Mouse (Mus musculus) lung, postnatal 25 days (tissue): Measurements from ENCODE around the gene Chmp2b.

ENCODE experiments used
- DNase-seq: peaks from one replicate; pipeline ENCODE4 v3.0.0; 2022; ENCODE audit warnings: low spot score

The Chmp2b gene

DNA sequence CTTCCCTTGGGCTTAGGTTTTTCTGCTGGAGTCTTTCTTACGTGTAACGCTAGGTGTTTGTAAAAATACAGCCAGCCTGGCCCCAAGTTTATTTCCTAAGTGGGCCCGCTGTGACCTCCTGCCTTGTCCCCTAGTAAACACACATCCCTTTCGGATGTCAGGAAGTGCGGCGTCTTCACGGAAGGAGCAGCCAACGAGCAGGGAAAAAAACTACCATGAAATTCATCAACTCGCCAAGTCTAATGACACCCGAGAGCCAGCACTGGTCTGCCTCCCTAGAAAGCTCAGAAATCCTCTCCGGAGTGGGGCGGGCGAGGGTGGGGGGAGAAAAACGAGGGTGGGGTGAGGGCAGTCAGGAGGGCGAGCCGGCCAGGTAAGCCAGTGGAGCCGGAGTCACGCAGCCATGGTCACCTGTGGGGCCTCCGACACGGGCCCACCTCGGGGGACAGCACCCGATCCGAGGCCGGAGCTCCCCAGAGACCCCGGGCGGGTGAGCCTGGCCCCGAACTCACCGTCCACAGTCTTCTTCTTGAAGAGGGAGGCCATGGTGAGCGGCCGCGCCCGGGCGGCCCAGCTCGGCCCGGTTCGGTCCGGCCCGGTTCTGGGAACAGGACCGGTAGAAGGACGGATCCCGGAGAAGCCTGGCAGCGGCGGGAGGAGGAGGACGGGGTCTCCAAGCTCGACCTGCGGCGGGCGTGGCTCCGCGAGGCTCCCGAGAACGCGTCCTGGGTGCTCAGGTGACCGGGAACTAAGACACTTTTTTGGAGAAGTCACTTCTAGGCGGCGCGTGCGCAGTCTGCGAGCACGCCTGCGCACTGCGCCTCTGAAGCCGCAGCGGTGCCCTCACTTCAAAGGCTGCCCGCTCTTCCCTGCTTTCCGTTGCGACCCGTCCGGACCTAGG, at the start of gene Chmp2b:
Gene Chmp2b (minus strand): TSS at position 764 of the 901 bp plus-strand sequence.
- peak; percentile 85 for DNase-seq

DNA sequence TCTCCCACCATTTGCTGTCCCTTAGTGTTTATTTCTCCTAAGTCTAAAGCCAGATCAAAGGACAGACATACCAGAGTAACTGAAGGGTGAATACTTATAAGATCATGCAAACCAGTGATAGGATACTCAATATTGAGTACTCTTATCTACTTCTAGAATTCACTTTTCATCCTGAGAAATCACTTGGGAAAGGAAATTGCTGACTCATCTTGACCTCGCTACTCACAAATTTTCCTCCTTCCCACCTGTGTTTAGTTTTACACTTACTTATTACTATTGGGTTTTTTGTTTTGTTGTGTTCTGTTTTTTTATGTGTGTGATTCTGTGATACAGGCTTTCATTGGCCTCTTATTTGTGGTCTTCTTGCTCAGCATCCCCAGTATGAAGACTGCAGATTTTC, 49.2 kb upstream of the Chmp2b start:
- no peak for DNase-seq

DNA sequence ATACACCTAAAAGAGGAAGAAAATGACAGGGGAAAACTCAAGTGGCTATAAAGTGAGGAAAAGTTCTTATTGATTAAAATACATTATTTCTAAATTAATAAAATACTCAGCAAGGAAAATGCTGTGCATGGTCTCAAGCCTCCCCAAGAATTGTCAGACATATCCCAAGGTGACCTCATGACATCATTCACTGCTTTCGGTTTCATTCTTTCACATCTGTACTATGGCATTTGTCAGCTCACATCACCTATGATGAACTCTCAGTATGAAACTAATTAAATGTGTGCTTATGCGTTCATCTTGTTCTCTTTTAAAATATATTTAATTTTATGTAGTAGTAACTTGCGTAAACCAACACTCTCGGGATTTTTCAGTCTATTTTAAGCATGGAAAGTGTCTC, 38.3 kb upstream of the Chmp2b start:
- DNase-seq, result no peak

DNA sequence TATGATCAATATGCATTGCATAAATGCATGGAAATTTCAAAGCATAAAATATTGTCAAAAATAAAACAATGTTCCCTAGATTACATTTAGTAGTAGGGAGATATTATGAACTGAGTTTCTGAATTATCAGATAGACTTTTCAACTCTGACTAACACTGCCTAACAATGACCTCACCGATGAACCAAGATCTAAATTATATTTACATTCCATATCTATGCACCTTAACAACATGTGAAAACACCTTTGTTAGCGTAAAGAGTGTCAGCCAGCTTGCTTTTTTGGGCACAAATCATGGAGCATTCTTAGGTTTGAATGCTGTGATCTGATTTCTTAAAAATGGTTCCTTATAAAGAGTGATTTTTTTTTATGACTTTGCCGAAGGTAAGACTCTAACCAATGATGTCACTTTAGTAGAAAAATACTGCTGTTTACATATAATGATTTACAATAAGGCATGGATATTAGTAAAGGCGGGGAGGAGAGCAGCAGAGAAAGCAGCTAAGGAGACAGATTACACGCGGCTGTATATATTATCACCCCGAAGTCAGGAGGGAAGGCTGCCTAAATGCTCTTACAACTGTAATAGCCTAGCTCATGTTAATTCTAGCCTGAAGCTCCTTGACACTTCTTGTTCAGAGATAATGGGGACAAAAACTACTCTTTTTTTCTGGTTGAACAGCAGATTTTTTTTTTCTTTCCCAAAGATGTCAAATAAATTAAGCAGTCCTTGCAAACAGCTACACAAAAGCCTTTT, 23.8 kb upstream of the Chmp2b start:
- no peak for DNase-seq

DNA sequence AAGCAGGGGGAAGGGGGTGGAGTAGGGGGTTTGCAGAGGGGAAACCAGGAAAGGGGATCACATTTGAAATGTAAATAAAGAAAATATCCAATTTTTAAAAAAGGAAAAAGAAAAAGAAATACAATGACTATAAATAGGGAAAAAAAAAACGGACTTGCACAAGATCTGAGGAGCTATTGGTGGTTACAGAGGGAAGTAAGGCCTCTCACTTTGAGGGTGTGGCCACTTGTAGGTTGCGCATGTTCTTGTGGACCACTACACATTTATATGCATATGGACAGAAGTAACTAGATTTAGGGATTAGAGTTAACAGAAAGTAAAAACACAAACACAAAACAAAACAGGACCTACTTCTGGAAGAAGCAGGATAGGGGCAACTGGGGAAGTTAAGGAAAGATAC, 23.2 kb upstream of the Chmp2b start:
- no peak for DNase-seq

DNA sequence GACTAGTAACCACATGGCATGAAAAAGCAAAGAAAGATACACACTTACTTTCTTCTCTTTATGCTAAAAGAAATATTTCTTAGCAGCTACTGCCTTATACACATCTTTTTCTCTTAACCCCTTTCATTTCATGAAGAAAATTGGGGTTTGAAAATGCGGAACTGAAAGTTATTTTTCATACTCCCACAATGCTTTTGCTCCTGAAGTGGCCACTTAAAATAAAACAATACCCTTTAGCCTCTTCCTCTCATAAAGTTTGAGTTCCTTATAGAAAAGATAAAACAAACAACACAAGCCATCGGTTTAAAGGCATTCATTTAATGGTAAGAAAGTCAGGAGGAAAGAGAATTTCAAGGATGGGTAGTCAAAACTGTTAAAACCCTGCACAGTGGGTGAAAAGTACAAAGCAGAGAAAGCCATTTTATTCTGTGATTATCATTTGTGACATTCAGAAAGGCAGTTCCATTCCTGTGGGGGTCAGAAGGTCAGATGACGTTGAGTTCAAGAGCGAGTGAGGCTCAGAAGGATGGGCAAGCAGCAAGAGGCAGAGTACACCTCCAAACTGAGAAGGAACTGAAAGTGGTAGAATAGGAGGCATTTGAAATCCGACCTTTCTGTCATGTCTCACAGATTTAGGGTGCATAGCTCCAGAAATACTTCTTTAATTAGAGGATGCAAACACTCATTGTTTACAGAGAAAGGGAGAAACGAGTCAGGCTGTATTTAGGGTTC, 14.9 kb upstream of the Chmp2b start:
- DNase-seq, result no peak

DNA sequence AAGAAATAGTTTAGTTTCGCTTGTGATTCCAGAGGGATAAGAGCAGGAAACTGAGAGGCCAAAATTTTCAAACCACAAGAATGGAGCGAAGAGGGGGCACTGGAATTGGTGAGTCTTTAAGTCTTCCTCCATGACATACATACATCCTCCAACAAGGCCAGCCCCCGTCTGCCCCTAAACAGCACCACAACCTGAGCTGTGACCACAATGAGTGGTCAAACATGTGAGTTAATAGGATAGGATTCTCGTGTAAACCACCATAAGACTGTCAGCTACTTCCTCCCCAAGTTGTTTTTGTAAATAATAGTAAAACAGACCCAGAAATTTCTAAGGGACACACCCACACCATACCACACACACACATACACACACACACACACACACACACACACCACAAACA, 6.3 kb upstream of the Chmp2b start:
- DNase-seq, result no peak

DNA sequence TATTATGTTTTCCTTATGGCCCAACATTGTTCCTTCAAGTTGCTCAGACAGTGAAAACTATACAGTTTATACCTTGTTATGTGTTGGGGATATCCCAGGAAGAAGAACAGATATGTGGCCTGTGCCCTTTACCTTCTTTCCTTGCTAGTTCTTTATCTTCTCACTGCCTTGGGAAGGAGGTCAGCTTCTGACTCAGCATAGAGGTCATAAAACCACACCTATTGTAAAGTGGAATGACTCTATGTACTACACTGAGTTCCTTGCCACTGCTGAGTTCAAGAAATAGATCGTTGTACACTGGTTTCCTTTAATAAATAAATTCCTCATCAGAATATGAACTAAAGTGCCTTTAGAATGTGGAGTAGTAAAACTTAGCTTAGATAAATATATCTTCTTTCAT, 2.4 kb upstream of the Chmp2b start:
- DNase-seq, result no peak

DNA sequence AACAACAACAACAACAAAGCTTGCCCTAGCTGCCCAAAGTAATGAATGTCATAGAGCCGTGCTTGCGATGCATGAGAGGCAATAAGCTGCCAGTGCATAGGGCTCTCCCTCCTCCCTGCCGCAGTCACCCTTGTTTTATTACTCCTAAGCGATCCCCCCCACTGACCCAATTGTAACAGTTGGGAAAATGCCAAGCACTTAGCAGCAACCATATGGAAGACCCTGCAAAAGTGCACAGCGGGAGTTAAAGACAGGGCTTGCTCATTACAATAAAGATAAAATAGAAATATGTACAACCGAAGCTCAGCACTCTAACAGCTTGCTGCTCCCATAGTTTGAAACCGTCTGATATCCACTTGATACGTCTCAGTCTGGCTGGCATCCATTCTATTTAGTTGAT, 1.8 kb upstream of the Chmp2b start:
- DNase-seq, result no peak

DNA sequence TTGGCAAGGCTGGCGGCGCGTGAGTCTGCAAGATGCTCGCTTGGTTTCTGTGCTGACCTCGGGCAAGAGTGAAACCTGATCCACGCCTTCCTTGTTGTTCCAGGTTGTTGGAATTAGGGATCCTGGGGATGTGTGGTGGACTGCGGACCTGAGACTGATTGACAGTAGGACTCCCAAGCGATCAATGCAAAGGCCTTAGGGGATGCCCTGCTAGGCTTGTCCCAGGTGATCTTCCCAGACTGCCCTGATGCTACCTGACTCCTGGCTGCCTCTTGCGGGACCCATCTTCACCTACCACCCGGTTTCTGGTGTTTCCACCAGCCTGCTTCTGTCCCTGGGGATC, 309 bp upstream of the Chmp2b start:
- DNase-seq, result no peak

DNA sequence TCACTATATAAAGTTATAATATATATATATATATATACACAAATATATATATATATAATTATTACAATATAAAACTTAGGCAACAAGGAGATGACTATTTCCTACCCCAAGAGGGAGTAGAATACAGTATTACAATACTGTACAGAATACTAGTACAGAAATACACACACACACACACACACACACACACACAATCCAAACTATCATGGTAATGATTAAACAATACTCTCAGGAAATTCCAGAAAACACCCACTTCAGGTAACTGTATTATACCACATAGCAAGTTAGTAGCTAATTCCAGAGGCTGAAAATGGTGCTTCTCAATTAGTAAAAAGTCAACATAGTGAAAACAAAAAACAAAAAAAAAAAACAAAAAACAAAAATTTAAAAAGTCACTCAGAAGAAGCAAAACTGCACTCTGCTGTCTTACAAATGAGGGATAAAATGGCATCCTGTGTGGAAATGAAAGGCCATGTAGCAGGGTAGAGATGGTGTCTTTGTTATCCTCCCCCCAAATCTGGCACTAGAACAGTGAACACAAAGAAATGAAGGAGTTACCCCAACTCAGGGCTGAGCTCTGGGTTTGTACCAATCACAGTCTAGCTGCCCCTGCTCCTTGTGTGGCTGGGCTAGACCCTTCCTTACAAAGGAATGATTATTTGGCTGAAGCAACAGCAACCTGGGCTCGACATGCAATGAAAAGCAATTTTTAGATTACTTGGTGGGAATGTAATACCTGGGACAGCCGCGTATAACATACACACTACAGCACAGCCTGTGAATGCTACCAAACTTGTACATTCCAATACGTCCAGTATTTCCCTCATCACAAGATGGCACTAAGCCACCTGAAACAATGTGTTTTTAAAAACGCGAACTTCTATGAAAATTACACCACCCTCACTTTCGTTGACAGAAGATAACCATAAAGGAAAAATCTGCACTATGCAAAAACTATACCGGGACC, 1.2 kb downstream of the Chmp2b start:
- no peak for DNase-seq

DNA sequence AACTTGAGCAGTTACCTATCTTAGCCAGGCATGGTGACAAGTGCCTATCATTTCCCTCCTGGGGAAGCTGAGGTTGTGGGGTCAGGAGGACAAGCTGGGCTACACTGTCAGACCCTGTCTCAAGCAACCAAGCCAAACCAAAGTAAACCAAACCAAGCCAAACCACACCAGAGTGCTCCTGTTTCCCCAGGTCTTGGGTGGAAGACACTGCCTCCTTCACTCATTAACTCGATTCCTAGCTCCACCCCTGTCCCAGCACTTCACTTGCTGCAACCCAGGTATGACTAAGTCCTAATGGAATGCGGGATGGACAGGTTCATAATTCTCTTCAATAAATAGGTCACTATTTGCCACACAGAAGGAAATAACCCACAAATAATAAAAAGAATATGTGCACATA, 2.9 kb downstream of the Chmp2b start:
- peak; percentile 34 for DNase-seq

DNA sequence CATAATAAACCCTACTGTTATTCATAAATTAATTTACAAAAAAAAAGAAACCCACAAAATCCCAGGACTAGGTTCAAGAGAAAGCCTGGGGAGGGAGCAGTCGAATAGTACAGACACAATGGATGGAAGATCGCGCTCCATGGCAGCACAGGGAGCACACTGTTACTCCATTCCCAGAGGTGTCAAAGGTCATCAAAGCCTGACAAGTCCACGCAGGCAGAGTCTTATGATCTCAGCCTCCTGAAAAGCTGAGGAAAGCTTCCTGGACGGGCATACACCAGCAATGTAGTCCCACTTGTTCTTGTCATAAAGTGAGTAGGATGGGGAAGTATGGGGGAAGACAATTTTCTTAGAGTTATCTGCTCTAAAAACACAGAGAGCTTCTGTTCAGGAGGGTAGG, 5.2 kb downstream of the Chmp2b start:
- DNase-seq, result no peak

DNA sequence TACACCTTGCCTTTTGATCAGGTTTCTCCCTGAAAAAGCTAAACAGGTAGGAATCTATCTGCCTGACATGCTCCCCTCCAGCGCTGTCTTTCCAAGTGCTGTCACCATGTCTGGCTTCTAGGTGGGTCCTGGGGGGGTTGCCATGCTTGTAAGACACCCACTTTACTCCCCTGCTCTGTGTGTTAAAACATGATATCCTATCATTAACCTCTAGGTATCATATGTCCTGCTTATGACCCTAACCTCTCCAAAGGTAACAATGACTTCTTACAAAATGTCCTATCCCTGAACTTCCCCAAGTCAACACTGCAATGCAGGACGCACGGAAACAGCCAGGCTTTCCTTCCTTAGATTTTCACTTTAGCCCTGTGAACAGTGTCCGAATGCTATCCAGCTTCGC, 8.3 kb downstream of the Chmp2b start:
- DNase-seq, result no peak

DNA sequence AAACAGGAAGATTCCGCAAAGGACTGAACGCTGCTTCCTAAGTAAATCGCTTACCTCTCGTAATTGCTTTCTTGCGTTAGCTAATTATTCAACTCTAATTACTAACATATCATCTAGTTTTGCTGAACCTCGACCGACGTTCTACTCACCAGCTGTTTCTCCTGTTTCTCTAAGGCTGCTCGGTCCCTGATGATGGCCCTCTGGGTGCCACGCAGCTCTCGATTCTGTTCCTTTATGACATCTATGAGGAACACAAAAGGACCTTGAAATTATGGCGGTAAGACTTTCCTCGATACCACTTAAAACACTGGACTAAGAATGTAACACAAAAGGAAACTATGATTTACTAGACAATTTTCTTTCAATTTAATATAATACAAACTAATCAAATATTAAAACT, 11.7 kb downstream of the Chmp2b start:
- no peak for DNase-seq

DNA sequence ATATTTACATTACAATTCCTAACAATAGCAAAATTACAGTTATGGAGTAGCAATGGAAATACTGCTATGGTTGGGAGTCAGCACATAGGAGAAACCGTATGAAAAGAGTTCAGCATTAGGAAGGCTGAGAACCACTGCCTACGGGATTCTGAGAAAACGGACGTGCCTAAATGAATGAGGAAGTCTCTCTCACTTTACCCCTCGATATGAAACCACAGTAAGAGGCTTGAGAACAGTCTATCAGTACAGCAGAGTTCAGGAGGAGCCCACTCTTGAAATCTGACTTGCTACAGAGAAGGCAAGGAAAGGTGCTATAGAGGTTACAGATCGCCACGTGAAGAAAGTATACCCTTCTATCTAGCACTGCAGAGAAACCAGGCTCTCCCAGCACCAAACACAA, 13.6 kb downstream of the Chmp2b start:
- no peak for DNase-seq

DNA sequence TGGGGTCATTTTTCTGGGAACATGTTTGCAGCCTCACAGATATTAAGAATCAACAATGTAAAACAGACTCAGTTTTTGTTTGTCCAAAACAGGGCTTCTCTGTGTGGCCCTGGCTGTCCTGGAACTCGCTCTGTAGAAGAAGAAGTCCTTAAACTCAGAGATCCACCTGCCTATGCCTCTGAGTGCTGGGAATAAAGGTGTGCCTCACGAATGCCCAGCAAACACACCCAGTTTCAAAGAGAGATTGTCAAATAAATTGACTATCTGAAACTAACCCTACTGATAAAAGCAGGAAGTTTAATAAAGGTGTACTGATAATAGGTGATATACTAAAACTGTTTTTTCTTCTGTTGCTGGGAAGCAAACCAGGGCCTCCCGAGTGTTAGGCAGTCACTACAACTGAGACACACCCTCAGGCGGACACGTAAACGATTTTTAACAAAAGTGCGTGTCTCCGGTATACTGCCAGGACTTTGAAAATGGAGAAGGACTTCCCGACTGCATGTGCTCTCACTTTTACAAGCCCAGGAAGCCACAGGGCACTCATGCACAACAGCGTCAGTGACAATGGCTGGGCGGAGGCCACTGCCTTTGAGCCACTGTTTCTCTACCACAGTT, 18.7 kb downstream of the Chmp2b start:
- DNase-seq, result no peak

DNA sequence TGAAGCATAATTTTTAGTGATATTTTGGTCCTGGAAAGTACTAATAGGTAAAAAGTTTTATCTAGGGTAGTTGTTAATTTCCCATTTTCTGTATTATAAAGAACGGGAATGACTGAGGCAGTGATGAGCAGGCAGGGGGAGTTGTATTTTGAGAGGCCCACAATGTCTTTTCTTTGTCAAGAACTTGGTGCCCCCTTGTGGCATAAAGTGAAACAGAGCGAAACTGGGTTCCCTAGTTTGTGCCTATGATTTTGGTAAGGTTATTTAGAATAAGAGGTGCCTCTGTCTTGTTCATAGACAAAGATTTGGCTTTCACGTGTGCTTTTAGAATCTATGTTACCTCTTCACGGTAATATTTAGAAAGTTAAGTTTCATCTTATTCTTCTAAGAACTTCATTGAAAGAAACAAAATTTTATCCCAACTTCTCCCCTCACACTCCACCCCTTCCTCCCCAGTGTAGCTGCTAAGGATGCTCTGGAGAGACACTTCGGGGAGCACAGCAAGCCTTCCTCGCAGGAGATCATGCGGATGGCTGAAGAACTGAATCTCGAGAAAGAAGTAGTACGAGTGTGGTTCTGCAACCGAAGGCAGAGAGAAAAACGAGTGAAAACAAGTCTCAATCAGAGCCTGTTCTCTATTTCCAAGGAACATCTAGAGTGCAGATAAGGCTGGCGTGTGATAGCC, 29.1 kb downstream of the Chmp2b start:
- no peak for DNase-seq

DNA sequence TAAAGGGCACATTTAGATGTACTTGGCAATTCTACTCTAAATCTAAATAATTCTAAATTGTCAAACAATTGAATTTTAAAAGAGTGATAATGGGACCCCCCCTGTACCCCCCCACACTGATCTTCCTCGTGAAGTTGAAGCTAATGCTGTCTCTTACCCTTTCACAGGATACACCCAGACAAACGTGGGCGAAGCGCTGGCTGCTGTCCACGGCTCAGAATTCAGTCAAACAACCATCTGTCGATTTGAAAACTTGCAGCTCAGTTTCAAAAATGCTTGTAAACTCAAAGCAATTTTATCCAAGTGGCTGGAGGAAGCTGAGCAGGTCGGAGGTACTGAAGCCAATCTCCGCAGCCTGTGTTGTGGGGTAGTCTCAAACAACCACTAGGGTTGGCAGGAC, 30.9 kb downstream of the Chmp2b start:
- no peak for DNase-seq

DNA sequence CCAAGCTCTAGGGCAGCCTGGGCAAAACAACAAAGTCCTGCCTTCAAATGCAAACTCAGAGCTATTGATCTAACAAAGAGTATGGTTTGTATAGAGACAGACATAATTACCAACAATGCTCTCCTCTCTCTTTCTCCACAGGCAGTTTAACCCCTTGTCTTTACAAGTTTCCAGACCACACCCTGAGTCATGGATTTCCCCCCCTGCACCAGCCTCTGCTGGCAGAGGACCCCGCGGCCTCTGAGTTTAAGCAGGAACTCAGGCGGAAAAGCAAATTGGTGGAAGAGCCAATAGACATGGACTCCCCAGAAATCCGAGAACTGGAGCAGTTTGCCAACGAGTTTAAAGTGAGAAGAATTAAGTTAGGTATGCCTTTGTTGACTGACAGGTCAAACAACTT, 32.9 kb downstream of the Chmp2b start:
- no peak for DNase-seq

DNA sequence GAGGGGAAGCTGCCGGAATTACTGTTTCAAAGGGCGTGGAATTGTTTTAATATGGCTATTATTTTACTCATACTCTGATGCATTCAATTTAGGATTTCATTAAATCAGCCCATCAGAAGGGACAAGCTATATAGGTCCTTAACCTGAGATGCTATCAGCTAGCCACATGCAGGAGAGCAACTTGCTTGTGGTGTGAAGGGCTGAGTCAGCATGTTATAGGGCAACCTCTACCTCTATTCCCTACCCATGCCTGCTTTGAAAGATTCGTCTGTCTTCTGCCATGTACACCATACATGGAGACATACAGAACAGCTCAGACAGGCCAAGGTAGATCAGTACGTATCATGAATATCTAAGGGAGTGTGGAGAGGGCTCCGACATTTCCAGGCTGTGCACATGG, 35.8 kb downstream of the Chmp2b start:
- no peak for DNase-seq
